Mouse (Mus musculus): ENCODE data around the gene Olfr965. TPM values are rescaled to one million over a fixed set of nuclear protein-coding genes. Genes with fewer than 3 reads are reported as not detected.

Olfr965 gene
- not detected in 2 replicates for polyA plus RNA-seq (2012; rRNA removed)

GRCm38 (mm10) chr9:39711053-39711452, at the start of gene Olfr965:
Gene Olfr965 (plus strand): TSS chr9:39711353.

DNA sequence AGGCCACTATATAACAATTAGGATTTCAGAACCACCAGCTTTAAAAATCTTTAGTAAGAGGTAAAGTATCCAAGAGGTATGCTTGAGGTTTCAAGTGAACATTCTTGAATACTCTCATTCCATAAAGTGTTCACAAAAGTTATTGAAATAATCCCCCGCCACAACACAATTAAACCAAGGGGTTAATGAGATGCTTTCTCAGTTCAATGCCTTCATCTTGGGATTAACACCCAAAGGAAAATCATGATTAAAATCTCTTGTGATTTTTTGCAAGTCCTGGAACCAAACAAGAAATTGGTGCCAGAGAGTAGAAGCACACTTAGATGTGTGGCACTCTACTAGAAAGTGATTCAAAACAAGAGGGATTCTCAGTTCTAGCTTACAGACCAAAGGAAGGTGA, 44.2 kb upstream of the Olfr965 start, which contains the start of gene Olfr963:
Olfr963 (plus strand) TSS at position 301 of the 400 bp plus-strand sequence.

DNA sequence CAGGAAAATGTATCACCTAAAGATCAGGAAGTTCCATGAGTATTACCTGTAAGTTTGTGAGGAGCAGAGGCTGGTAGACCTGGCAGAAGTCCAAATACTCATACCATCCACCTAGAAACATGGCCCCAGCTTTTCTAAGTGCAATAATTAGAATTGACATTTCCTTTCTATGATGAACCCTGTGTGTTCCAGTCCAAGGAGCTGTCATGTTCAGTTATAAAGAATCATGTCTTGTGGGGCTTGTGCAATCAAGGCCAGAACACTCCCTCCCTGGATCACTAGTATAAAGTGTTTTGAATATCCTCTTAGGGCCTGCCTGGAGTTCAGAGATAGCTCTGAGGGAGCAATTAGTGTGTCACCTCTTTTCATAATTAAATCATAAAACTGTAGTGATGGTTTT, 4.1 kb upstream of the Olfr965 start, which contains the start of gene Olfr149:
Olfr149 (minus strand) TSS at position 101 of the 400 bp plus-strand sequence.

DNA sequence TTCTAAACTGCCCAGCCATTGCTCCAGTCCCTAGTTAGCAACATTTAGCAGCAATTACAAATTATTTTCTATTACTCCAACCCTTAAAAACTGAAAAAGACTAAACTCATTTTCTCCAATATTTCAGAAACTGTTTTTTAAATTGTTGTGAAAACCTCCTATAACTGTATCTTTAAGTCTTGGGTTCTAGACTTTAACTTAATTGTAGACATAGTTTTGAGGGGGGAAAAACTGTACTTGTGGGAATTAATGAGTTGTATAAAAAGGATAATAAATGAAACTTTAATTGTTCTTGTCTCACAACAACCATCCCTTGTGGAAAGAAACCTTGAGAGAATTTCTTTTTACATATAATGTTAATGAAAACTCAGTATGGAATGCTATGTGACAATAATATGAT, 19.5 kb downstream of the Olfr965 start, which contains the start of gene Olfr150:
Olfr150 (plus strand) TSS at position 301 of the 400 bp plus-strand sequence.

DNA sequence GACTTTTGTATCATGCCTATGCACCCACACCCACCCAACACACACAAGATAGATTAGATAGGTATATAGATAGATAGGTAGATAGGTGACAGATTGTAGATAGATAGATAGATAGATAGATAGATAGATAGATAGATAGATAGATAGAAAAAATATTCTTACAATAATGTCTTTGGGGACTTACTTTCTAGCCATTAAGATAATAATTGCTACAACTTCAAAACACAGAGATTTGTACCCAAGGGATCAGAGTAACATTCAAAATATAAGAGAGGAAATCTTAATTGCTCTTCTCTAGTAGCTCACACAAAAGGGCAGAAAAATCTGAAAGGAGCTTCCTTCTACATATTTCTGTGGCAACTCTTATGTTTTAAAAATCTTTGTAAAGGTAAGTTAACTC, 34.8 kb downstream of the Olfr965 start, which contains the start of gene Olfr967:
Olfr967 (plus strand) TSS at position 301 of the 400 bp plus-strand sequence.

Other genes starting within 250 kb of the Olfr965 start
- not detected in 2 replicates for gene Olfr955, start 239.4 kb upstream of the Olfr965 start, polyA plus RNA-seq (2012; rRNA removed)
- not detected in 2 replicates for gene Olfr44, start 217.4 kb upstream of the Olfr965 start, polyA plus RNA-seq (2012; rRNA removed)
- gene Olfr957, start 195.5 kb upstream of the Olfr965 start, polyA plus RNA-seq (2012; rRNA removed): not detected in 2 replicates
- gene Olfr958, start 157.3 kb upstream of the Olfr965 start, polyA plus RNA-seq (2012; rRNA removed): not detected in 2 replicates
- not detected in 2 replicates for gene Olfr959, start 135.8 kb upstream of the Olfr965 start, polyA plus RNA-seq (2012; rRNA removed)
- gene AW551984, start 107.0 kb upstream of the Olfr965 start, polyA plus RNA-seq (2012; rRNA removed): 2.6 and 7.9 TPM in 2 replicates
- not detected in 2 replicates for gene Olfr148, start 100.7 kb upstream of the Olfr965 start, polyA plus RNA-seq (2012; rRNA removed)
- gene Olfr960, start 90.0 kb upstream of the Olfr965 start, polyA plus RNA-seq (2012; rRNA removed): not detected in 2 replicates
- gene Olfr961, start 66.3 kb upstream of the Olfr965 start, polyA plus RNA-seq (2012; rRNA removed): not detected in 2 replicates
- not detected in 2 replicates for gene Olfr963, start 44.1 kb upstream of the Olfr965 start, polyA plus RNA-seq (2012; rRNA removed)
- gene Olfr149, start 4.2 kb upstream of the Olfr965 start, polyA plus RNA-seq (2012; rRNA removed): not detected in 2 replicates
- gene Olfr150, start 19.6 kb downstream of the Olfr965 start, polyA plus RNA-seq (2012; rRNA removed): not detected in 2 replicates
- gene Olfr967, start 34.9 kb downstream of the Olfr965 start, polyA plus RNA-seq (2012; rRNA removed): not detected in 2 replicates
- not detected in 2 replicates for gene Olfr968, start 71.9 kb downstream of the Olfr965 start, polyA plus RNA-seq (2012; rRNA removed)
- gene Olfr969, start 79.6 kb downstream of the Olfr965 start, polyA plus RNA-seq (2012; rRNA removed): not detected in 2 replicates
- gene Olfr970, start 97.5 kb downstream of the Olfr965 start, polyA plus RNA-seq (2012; rRNA removed): not detected in 2 replicates
- not detected in 2 replicates for gene Olfr971, start 125.5 kb downstream of the Olfr965 start, polyA plus RNA-seq (2012; rRNA removed)
- gene Olfr972, start 155.1 kb downstream of the Olfr965 start, polyA plus RNA-seq (2012; rRNA removed): not detected in 2 replicates
- not detected in 2 replicates for gene Olfr229, start 196.0 kb downstream of the Olfr965 start, polyA plus RNA-seq (2012; rRNA removed)
- gene Olfr974, start 226.1 kb downstream of the Olfr965 start, polyA plus RNA-seq (2012; rRNA removed): not detected in 2 replicates
- gene Olfr975, start 240.7 kb downstream of the Olfr965 start, polyA plus RNA-seq (2012; rRNA removed): 0.08 TPM in 1 of 2 replicates, not detected in the other
- 1.4 and 1.5 TPM in 2 replicates for gene Olfr976, start 249.8 kb downstream of the Olfr965 start, polyA plus RNA-seq (2012; rRNA removed)

All from ovary, adult 2 months (tissue).